Mouse (Mus musculus) stomach, embryonic 16.5 days (tissue): ENCODE measurements around the gene Prkcg. TPM values are rescaled to one million over a fixed set of nuclear protein-coding genes. Genes with fewer than 3 reads are reported as not detected.

Source experiments
- ATAC-seq: fragments of 200-750 bp; cut with Nextera tagmentation; 2 replicates; pipeline ENCODE4 v1.8.0; 2017; ENCODE audit warnings: moderate number of reproducible peaks, moderate TSS enrichment; ENCODE audit not compliant: insufficient read depth, low FRiP score
- H3K27ac ChIP-seq: fragments of 300-500 bp; sonication (generic); 2 replicates; pipeline ENCODE4 v1.5.1; 2014; ENCODE audit warnings: low read length
- H3K27me3 ChIP-seq: fragments of 300-500 bp; sonication (generic); 2 replicates; pipeline ENCODE4 v1.6.1; 2014; ENCODE audit warnings: low read length, control low read depth, mixed read lengths; ENCODE audit not compliant: control insufficient read depth, insufficient read depth
- H3K36me3 ChIP-seq: fragments of 300-500 bp; sonication (generic); 2 replicates; pipeline ENCODE4 v1.6.1; 2014; ENCODE audit warnings: low read length; ENCODE audit not compliant: control insufficient read depth, insufficient read depth
- H3K4me1 ChIP-seq: fragments of 300-500 bp; sonication (generic); 2 replicates; pipeline ENCODE4 v1.6.1; 2014; ENCODE audit warnings: low read length, control low read depth, mixed read lengths; ENCODE audit not compliant: control insufficient read depth, insufficient read depth
- H3K4me2 ChIP-seq: fragments of 300-500 bp; sonication (generic); 2 replicates; pipeline ENCODE4 v1.6.1; 2014; ENCODE audit warnings: low read depth, low read length, mixed read lengths
- H3K4me3 ChIP-seq: fragments of 300-500 bp; sonication (generic); replicated peaks from 2 replicates; pipeline ENCODE4 v1.5.1; 2014; ENCODE audit warnings: mild to moderate bottlenecking, low read length
- H3K9ac ChIP-seq: fragments of 300-500 bp; sonication (generic); 2 replicates; pipeline ENCODE4 v1.6.1; 2014; ENCODE audit warnings: low read length
- H3K9me3 ChIP-seq: fragments of 300-500 bp; sonication (generic); replicated peaks from 2 replicates; pipeline ENCODE4 v1.6.1; 2016; ENCODE audit warnings: low read length, control low read depth; ENCODE audit not compliant: control insufficient read depth
- WGBS: fragments of 180-500 bp; shearing (Covaris S2); extraction: QIAGEN DNeasy Blood & Tissue Kit; methylation state at CpG from one replicate; pipeline ENCODE4 v1.1.7; 2014; 5-methylcytosine and 5-hydroxymethylcytosine counted together
- polyA plus RNA-seq: library from polyadenylated mRNA; unstranded; fragments of >200 nt; fragmentation: Nextera tagmentation; extraction: Ambion mirVana; gene quantifications from 2 replicates; pipeline ENCODE4 v1.2.1, GENCODE M21; 2015

The Prkcg gene
- polyA plus RNA-seq, 1 experiment from 2014 or later = 1.1 TPM

- no peak for ATAC-seq
- H3K9ac ChIP-seq = no peak overlapping the region
- H3K4me1 ChIP-seq = peaks cover 67% of the 10 kb centered on the region
- H3K4me3 ChIP-seq = no peak overlapping the region
- H3K9me3 ChIP-seq = no peaks in the 10 kb centered on the region
- H3K36me3 ChIP-seq = peaks cover 42% of the 10 kb centered on the region
- no peaks in the 10 kb centered on the region for H3K27me3 ChIP-seq
- no peak overlapping the region for H3K4me2 ChIP-seq
- no peak overlapping the region for H3K27ac ChIP-seq
- WGBS = 92% methylated on average over 16 of the region's 16 CpGs
Measured at GRCm38 (mm10) chr7:3296711-3297110, 7.7 kb downstream of the Prkcg start.

- H3K4me2 ChIP-seq = no peak overlapping the region
- ATAC-seq = no peak
- no peak overlapping the region for H3K9ac ChIP-seq
- no peak overlapping the region for H3K4me3 ChIP-seq
- WGBS = 49% methylated on average over 7 of the region's 7 CpGs
- H3K27me3 ChIP-seq = peaks cover 17% of the 10 kb centered on the region
- no peak overlapping the region for H3K27ac ChIP-seq
- peaks cover 66% of the 10 kb centered on the region for H3K4me1 ChIP-seq
- H3K36me3 ChIP-seq = peaks cover 36% of the 10 kb centered on the region
- no peaks in the 10 kb centered on the region for H3K9me3 ChIP-seq
Measured at GRCm38 (mm10) chr7:3299941-3300617, 11.1 kb downstream of the Prkcg start.

GRCm38 (mm10) chr7:3300891-3301627 lies 12.1 kb downstream of the Prkcg start:
- Histone ChIP-seq H3K36me3 (peaks cover 28% of the 10 kb centered on the region), H3K27ac (no peak overlapping the region), H3K27me3 (peaks cover 18% of the 10 kb centered on the region), H3K4me2 (no peak overlapping the region), H3K9me3 (no peaks in the 10 kb centered on the region), H3K4me1 (peaks cover 57% of the 10 kb centered on the region), H3K9ac (no peak overlapping the region), H3K4me3 (no peak overlapping the region)
- WGBS = 67% methylated on average over 8 of the region's 8 CpGs
- ATAC-seq = no peak

- Histone ChIP-seq H3K27me3 (peaks cover 18% of the 10 kb centered on the region), H3K27ac (peak overlapping the region; percentile 9; the same call in 1 of the 2 replicates), H3K4me1 (peaks cover 50% of the 10 kb centered on the region), H3K36me3 (peaks cover 20% of the 10 kb centered on the region), H3K4me2 (peak overlapping the region; percentile 65), H3K9me3 (no peaks in the 10 kb centered on the region), H3K9ac (peak overlapping the region; percentile 64), H3K4me3 (peak overlapping the region; percentile 38)
- peak; percentile 33; the same call in 1 of the 2 replicates for ATAC-seq
- WGBS = 9% methylated on average over 33 of the region's 33 CpGs
Measured at GRCm38 (mm10) chr7:3301628-3302555, 12.9 kb downstream of the Prkcg start.

- H3K36me3 ChIP-seq = peaks cover 12% of the 10 kb centered on the region
- H3K4me2 ChIP-seq = peak overlapping the region; percentile 65
- peak overlapping the region; percentile 9; the same call in 1 of the 2 replicates for H3K27ac ChIP-seq
- peaks cover 18% of the 10 kb centered on the region for H3K27me3 ChIP-seq
- 2% methylated on average over 16 of the region's 16 CpGs for WGBS
- H3K9me3 ChIP-seq = no peaks in the 10 kb centered on the region
- H3K4me3 ChIP-seq = peak overlapping the region; percentile 38
- ATAC-seq = peak; percentile 8; the same call in 1 of the 2 replicates
- peak overlapping the region; percentile 64 for H3K9ac ChIP-seq
- peaks cover 42% of the 10 kb centered on the region for H3K4me1 ChIP-seq
Measured at GRCm38 (mm10) chr7:3302556-3303275, 13.7 kb downstream of the Prkcg start.

GRCm38 (mm10) chr7:3303276-3303781 lies 14.3 kb downstream of the Prkcg start:
- Histone ChIP-seq H3K9me3 (no peaks in the 10 kb centered on the region), H3K9ac (peak overlapping the region; percentile 17), H3K36me3 (peaks cover 10% of the 10 kb centered on the region), H3K27ac (no peak overlapping the region), H3K4me3 (peak overlapping the region; percentile 38), H3K4me1 (peaks cover 36% of the 10 kb centered on the region), H3K4me2 (peak overlapping the region; percentile 65), H3K27me3 (peaks cover 18% of the 10 kb centered on the region)
- peak; percentile 55 for ATAC-seq
- 2% methylated on average over 26 of the region's 29 CpGs for WGBS

- peaks cover 8% of the 10 kb centered on the region for H3K36me3 ChIP-seq
- peaks cover 18% of the 10 kb centered on the region for H3K27me3 ChIP-seq
- peak overlapping the region; percentile 17 for H3K9ac ChIP-seq
- peak; percentile 3; the same call in 1 of the 2 replicates for ATAC-seq
- H3K4me3 ChIP-seq = peak overlapping the region; percentile 38
- H3K27ac ChIP-seq = no peak overlapping the region
- peaks cover 33% of the 10 kb centered on the region for H3K4me1 ChIP-seq
- no peaks in the 10 kb centered on the region for H3K9me3 ChIP-seq
- peak overlapping the region; percentile 65 for H3K4me2 ChIP-seq
- WGBS = 8% methylated on average over 12 of the region's 12 CpGs
Measured at GRCm38 (mm10) chr7:3303789-3304188, 14.8 kb downstream of the Prkcg start.

- 2% methylated on average over 10 of the region's 10 CpGs for WGBS
- no peak for ATAC-seq
- Histone ChIP-seq H3K9ac (no peak overlapping the region), H3K4me3 (no peak overlapping the region), H3K27me3 (peaks cover 18% of the 10 kb centered on the region), H3K9me3 (no peaks in the 10 kb centered on the region), H3K27ac (no peak overlapping the region), H3K36me3 (peaks cover 7% of the 10 kb centered on the region), H3K4me1 (peaks cover 32% of the 10 kb centered on the region), H3K4me2 (no peak overlapping the region)
Measured at GRCm38 (mm10) chr7:3304298-3304697, 15.3 kb downstream of the Prkcg start.
